Mouse (Mus musculus): Measurements from ENCODE around the gene Pgbd5. TPM values are rescaled to one million over a fixed set of nuclear protein-coding genes. Genes with fewer than 3 reads are reported as not detected.

Pgbd5 gene
- total and polyA plus RNA-seq, 3 experiments: 0.89 to 3.9 (median 3.1) TPM

GRCm38 (mm10) chr8:124323356-124323755 is 116.1 kb downstream of the Pgbd5 start:
- H3K4me3 ChIP-seq (replicated peaks in 1 of 3; ENCODE audit: low read depth in 2 of 3, low read length in 2 of 3, poor library complexity in 1 of 3): no peak overlapping the region
- in situ Hi-C loops (cut with MboI; ENCODE audit: low pct_ligation_motif_present, low pct_unique_long_range_greater_than_20kb, low sequenced_read_pairs) (no loop called here), dilution Hi-C loops (cut with MboI; ENCODE audit: extremely low pct_ligation_motif_present, extremely low pct_unique_long_range_greater_than_20kb, low sequenced_read_pairs) (no loop called here)
- DNase-seq (ENCODE audit: extremely low read depth): no peak
- H3K79me2 ChIP-seq (replicated peaks; ENCODE audit: control insufficient read depth, extremely low read depth, insufficient read depth, poor library complexity, severe bottlenecking): no peaks in the 10 kb centered on the region
- TF ChIP-seq IRF4 (IDR thresholded peaks at IDR 0.05; ENCODE audit: low read depth, low read length) (no peak), JUND (conservative IDR thresholded peaks at IDR 0.05; ENCODE audit: low read depth, low read length) (no peak), USF2 (conservative IDR thresholded peaks at IDR 0.05; ENCODE audit: low read depth, low read length) (no peak), MXI1 (IDR thresholded peaks at IDR 0.05; ENCODE audit: low read depth, low read length) (no peak), BHLHE40 (IDR thresholded peaks at IDR 0.05; ENCODE audit: low read depth, low read length) (no peak), ZKSCAN1 (IDR thresholded peaks at IDR 0.05; ENCODE audit: borderline replicate concordance, low read depth, low read length) (no peak), CHD2 (IDR thresholded peaks at IDR 0.05; ENCODE audit: low read length) (no peak)
- peaks cover 0 to 15% of the 10 kb centered on the region in 2 experiments; a peak in 2 of 4 replicates for H3K4me1 ChIP-seq (ENCODE audit: control insufficient read depth in 1 of 2, insufficient read depth in 2 of 2)
- H3K4me2 ChIP-seq (ENCODE audit: insufficient read depth, low read depth, poor library complexity, severe bottlenecking): no peak overlapping the region
- H3K9ac ChIP-seq (ENCODE audit: insufficient read depth, low read depth): no peak overlapping the region
- no peak overlapping the region for H3K27ac ChIP-seq (ENCODE audit: insufficient read depth, low read depth)
- no peaks in the 10 kb centered on the region for H3K9me3 ChIP-seq (replicated peaks; ENCODE audit: low read length)
- H3K27me3 ChIP-seq (replicated peaks): no peaks in the 10 kb centered on the region
- peaks cover 45 to 93% of the 10 kb centered on the region in 2 experiments for H3K36me3 ChIP-seq (replicated peaks in 1 of 2; ENCODE audit: control insufficient read depth in 1 of 2, insufficient read depth in 1 of 2, low read length in 1 of 2)

GRCm38 (mm10) chr8:124321227-124321840 is 118.1 kb downstream of the Pgbd5 start:
- H3K4me3 ChIP-seq (replicated peaks in 1 of 3; ENCODE audit: low read depth in 2 of 3, low read length in 2 of 3, poor library complexity in 1 of 3): no peak overlapping the region
- dilution Hi-C loops (cut with MboI; ENCODE audit: extremely low pct_ligation_motif_present, extremely low pct_unique_long_range_greater_than_20kb, low sequenced_read_pairs) (no loop called here), in situ Hi-C loops (cut with MboI; ENCODE audit: low pct_ligation_motif_present, low pct_unique_long_range_greater_than_20kb, low sequenced_read_pairs) (no loop called here)
- no peak for TF ChIP-seq TCF12 (IDR thresholded peaks at IDR 0.05; ENCODE audit: low read depth, low read length)
- no peak for TF ChIP-seq POLR2AphosphoS2 (IDR thresholded peaks at IDR 0.05; ENCODE audit: low read depth, low read length)
- TF ChIP-seq UBTF (IDR thresholded peaks at IDR 0.05; ENCODE audit: low read depth, low read length): no peak
- TF ChIP-seq RAD21 (IDR thresholded peaks at IDR 0.05; ENCODE audit: low read depth, low read length): no peak
- no peak for TF ChIP-seq ZC3H11A (IDR thresholded peaks at IDR 0.05; ENCODE audit: low read depth, low read length)
- no peak for TF ChIP-seq IRF4 (IDR thresholded peaks at IDR 0.05; ENCODE audit: low read depth, low read length)
- no peak for TF ChIP-seq PAX5 (IDR thresholded peaks at IDR 0.05; ENCODE audit: low read length)
- TF ChIP-seq POLR2A (IDR thresholded peaks at IDR 0.05; ENCODE audit: low read depth, low read length): no peak
- no peak for TF ChIP-seq HCFC1 (IDR thresholded peaks at IDR 0.05; ENCODE audit: low read depth, low read length)
- TF ChIP-seq MAX (IDR thresholded peaks at IDR 0.05; ENCODE audit: low read length): no peak
- no peaks in the 10 kb centered on the region for H3K79me2 ChIP-seq (replicated peaks; ENCODE audit: control insufficient read depth, extremely low read depth, insufficient read depth, poor library complexity, severe bottlenecking)
- no peaks in the 10 kb centered on the region for H3K27me3 ChIP-seq (replicated peaks)
- no peak overlapping the region for H3K9ac ChIP-seq (ENCODE audit: insufficient read depth, low read depth)
- H3K27ac ChIP-seq (ENCODE audit: insufficient read depth, low read depth): no peak overlapping the region
- no peak for DNase-seq (ENCODE audit: extremely low read depth)
- H3K4me2 ChIP-seq (ENCODE audit: insufficient read depth, low read depth, poor library complexity, severe bottlenecking): no peak overlapping the region
- H3K36me3 ChIP-seq (replicated peaks in 1 of 2; ENCODE audit: control insufficient read depth in 1 of 2, insufficient read depth in 1 of 2, low read length in 1 of 2): peaks cover 29 to 84% of the 10 kb centered on the region in 2 experiments
- no peaks in the 10 kb centered on the region for H3K9me3 ChIP-seq (replicated peaks; ENCODE audit: low read length)
- peaks cover 0 to 28% of the 10 kb centered on the region in 2 experiments; a peak in 2 of 4 replicates for H3K4me1 ChIP-seq (ENCODE audit: control insufficient read depth in 1 of 2, insufficient read depth in 2 of 2)

Data from CH12.LX (cell line).